ENCODE assay signal across 8 mouse cellular contexts in the genomic region with DNA sequence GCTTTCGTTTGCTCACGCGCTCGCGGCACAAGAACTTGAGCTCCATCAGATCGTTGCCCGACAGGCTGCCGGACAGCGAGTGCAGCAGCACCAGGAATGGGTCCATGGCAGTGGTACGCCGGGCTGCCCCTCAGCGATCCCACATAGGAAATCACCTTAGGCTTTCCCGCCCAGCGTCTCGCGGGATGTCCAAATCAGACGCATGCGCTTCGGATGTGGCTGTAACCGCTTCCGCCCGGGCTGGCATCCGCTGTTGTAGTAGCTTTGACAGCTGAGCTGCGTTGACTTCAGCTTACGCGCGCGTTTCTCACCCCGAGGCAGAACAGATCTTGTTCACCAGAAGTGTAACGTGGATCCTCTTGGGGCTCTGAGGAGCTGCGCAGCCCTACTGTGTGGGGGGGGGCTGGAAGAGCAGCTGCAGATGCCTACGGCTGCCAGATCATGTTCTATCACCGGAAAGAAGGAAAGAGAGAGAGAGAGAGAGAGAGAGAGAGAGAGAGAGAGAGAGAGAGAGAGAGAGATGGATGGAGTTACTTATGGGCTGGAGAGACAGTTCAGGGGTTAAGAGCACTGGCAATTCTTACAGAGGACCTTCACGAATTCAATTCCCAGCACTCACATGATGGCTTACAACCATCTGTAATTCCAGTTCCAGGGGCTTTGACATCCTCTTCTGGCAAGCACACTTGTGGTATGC. TPM values are rescaled to one million over a fixed set of nuclear protein-coding genes. Genes with fewer than 3 reads are reported as not detected.
DNase-seq lines count a peak whose midpoint lies in the region; ATAC-seq lines count a peak whose summit lies in the region.

A gene (minus strand): TSS at position 180 of the 697 bp plus-strand sequence.

- H3K4me2 ChIP-seq in heart, embryonic 13.5 days: peak within 1 kb of the TSS; percentile 87
- H3K4me2 ChIP-seq in liver, embryonic 12.5 days: peak within 1 kb of the TSS; percentile 90
- H3K4me2 ChIP-seq in stomach, embryonic 15.5 days: peak within 1 kb of the TSS; percentile 83

- H3K9ac ChIP-seq in heart, embryonic 13.5 days: peak within 1 kb of the TSS; percentile 91
- H3K9ac ChIP-seq in liver, embryonic 12.5 days: peak within 1 kb of the TSS; percentile 82
- H3K9ac ChIP-seq in stomach, embryonic 15.5 days: peak within 1 kb of the TSS; percentile 88

- H3K27me3 ChIP-seq in heart, embryonic 13.5 days (replicated peaks): peaks cover 14% of the 10 kb centered on the region; the same call in 1 of the 2 replicates
- H3K27me3 ChIP-seq in liver, embryonic 12.5 days (replicated peaks): peaks cover 8% of the 10 kb centered on the region; the same call in 1 of the 2 replicates
- no peaks in the 10 kb centered on the region for H3K27me3 ChIP-seq in stomach, embryonic 15.5 days (replicated peaks)

- ATAC-seq in erythroid progenitor cell, adult 5-6 weeks (replicated peaks; ENCODE audit: low FRiP score, poor library complexity, severe bottlenecking): peak; percentile 77
- peak; percentile 45; the same call in 1 of the 2 replicates for ATAC-seq in heart, embryonic 13.5 days (ENCODE audit: extremely low read depth, insufficient number of reproducible peaks, low FRiP score, low TSS enrichment)
- peak; percentile 80 for ATAC-seq in liver, embryonic 12.5 days
- peak; percentile 83 for ATAC-seq in stomach, embryonic 15.5 days (ENCODE audit: insufficient read depth, low FRiP score, low read depth)

- peaks cover 19% of the 10 kb centered on the region for H3K36me3 ChIP-seq in heart, embryonic 13.5 days
- peaks cover 24% of the 10 kb centered on the region for H3K36me3 ChIP-seq in liver, embryonic 12.5 days
- H3K36me3 ChIP-seq in stomach, embryonic 15.5 days: peaks cover 14% of the 10 kb centered on the region

- H3K4me3 ChIP-seq in heart, embryonic 13.5 days: peak within 1 kb of the TSS; percentile 92
- H3K4me3 ChIP-seq in liver, embryonic 12.5 days: peak within 1 kb of the TSS; percentile 81
- H3K4me3 ChIP-seq in stomach, embryonic 15.5 days (replicated peaks): peak within 1 kb of the TSS; percentile 93

- peaks cover 30% of the 10 kb centered on the region for H3K4me1 ChIP-seq in heart, embryonic 13.5 days
- H3K4me1 ChIP-seq in liver, embryonic 12.5 days: peaks cover 27% of the 10 kb centered on the region
- H3K4me1 ChIP-seq in stomach, embryonic 15.5 days: peaks cover 11% of the 10 kb centered on the region

- 1% methylated on average over 34 of the region's 34 CpGs for WGBS in heart, embryonic 13.5 days
- 2% methylated on average over 34 of the region's 34 CpGs for WGBS in liver, embryonic 12.5 days (ENCODE audit: insufficient replicate concordance)
- 1% methylated on average over 34 of the region's 34 CpGs for WGBS in stomach, embryonic 15.5 days

- no peaks in the 10 kb centered on the region for H3K9me3 ChIP-seq in heart, embryonic 13.5 days
- H3K9me3 ChIP-seq in liver, embryonic 12.5 days (replicated peaks): no peaks in the 10 kb centered on the region
- H3K9me3 ChIP-seq in stomach, embryonic 15.5 days: no peaks in the 10 kb centered on the region

- DNase-seq in CD4-positive helper T cell, adult 2 months (ENCODE audit: low read depth, low spot score): peak; percentile 96
- peak; percentile 84 for DNase-seq in brain, embryonic 18.5 days (ENCODE audit: low read depth, low spot score)
- peak; percentile 97 for DNase-seq in kidney, postnatal 10 days
- DNase-seq in natural killer cell, adult 2 months (ENCODE audit: low spot score in 2 of 2): peak; percentile 95 to 96

- H3K27ac ChIP-seq in heart, embryonic 13.5 days (replicated peaks): peak within 1 kb of the TSS; percentile 96
- peak within 1 kb of the TSS; percentile 91 for H3K27ac ChIP-seq in liver, embryonic 12.5 days
- peak within 1 kb of the TSS; percentile 96 for H3K27ac ChIP-seq in stomach, embryonic 15.5 days

RNA-seq across cellular contexts. Expression of the gene that starts here (rescaled TPM):
- total RNA-seq in erythroid progenitor cell, adult 5-6 weeks (2015; ENCODE audit: low replicate concordance): 2.9 and 6.7 TPM in 2 replicates
- total RNA-seq in erythroid progenitor cell, adult 5-6 weeks (2017; ENCODE audit: low replicate concordance): 0.51 and 0.91 TPM in 2 replicates
- 12.1 and 12.5 TPM in 2 replicates for polyA plus RNA-seq in heart, embryonic 13.5 days (2015; fragmentation: Nextera tagmentation; extraction: Ambion mirVana)
- polyA plus RNA-seq in liver, embryonic 12.5 days (2016; fragmentation: Nextera tagmentation; extraction: Ambion mirVana): 7.7 and 8.0 TPM in 2 replicates
- polyA plus RNA-seq in stomach, embryonic 15.5 days (2015; fragmentation: Nextera tagmentation; extraction: Ambion mirVana): 11.7 TPM in 2 replicates

Comparison
In these comparisons a context has a peak if more than half of its experiments do, and no peak if none do; other contexts are left out.
1. Peak in every context shown above with its lines: DNase-seq, ATAC-seq, H3K4me3 ChIP-seq and H3K27ac ChIP-seq.